Mouse (Mus musculus): ENCODE results near the gene Uchl5.

The Uchl5 gene

DNA sequence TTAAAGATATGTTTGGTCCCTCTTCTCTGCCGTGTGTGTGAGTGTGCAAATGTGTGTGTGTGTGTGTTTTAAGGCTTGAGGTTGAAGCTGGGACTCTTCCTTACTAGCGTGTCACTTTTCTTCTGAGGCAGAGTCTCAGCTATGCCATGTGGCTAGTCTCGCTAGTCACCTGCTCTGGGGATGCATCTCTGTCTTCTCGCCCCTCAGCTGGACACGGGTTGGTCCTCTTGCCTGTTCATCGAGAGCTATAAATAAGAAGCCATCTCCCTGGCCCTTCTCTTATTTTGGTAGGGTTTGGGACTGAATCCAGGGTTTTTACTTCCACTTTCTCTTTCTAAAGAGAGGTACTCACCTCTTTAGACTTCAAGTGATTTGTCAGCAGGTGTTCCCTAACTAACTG is 10.8 kb upstream of the Uchl5 start:
- DNase-seq (ENCODE audit: low read depth, low spot score): no peak
- no peaks in the 10 kb centered on the region for H3K27me3 ChIP-seq (ENCODE audit: control insufficient read depth, insufficient read depth, low read length, poor library complexity, severe bottlenecking)
- no peaks in the 10 kb centered on the region for H3K36me3 ChIP-seq (ENCODE audit: control insufficient read depth, insufficient read depth, low read length, poor library complexity, severe bottlenecking)

GRCm38 (mm10) chr1:143770444-143771109 is 6.5 kb upstream of the Uchl5 start:
- DNase-seq (ENCODE audit: low read depth, low spot score): no peak
- H3K27me3 ChIP-seq (ENCODE audit: control insufficient read depth, insufficient read depth, low read length, poor library complexity, severe bottlenecking): no peaks in the 10 kb centered on the region
- no peaks in the 10 kb centered on the region for H3K36me3 ChIP-seq (ENCODE audit: control insufficient read depth, insufficient read depth, low read length, poor library complexity, severe bottlenecking)

- Histone ChIP-seq H3K27me3 (ENCODE audit: control insufficient read depth, insufficient read depth, low read length, poor library complexity, severe bottlenecking) (no peaks in the 10 kb centered on the region), H3K36me3 (ENCODE audit: control insufficient read depth, insufficient read depth, low read length, poor library complexity, severe bottlenecking) (no peaks in the 10 kb centered on the region)
- DNase-seq (ENCODE audit: low read depth, low spot score): no peak
Measured at GRCm38 (mm10) chr1:143773082-143773481, 4.0 kb upstream of the Uchl5 start.

- Histone ChIP-seq H3K36me3 (ENCODE audit: control insufficient read depth, insufficient read depth, low read length, poor library complexity, severe bottlenecking) (no peaks in the 10 kb centered on the region), H3K27me3 (ENCODE audit: control insufficient read depth, insufficient read depth, low read length, poor library complexity, severe bottlenecking) (no peaks in the 10 kb centered on the region)
- no peak for DNase-seq (ENCODE audit: low read depth, low spot score)
Measured at GRCm38 (mm10) chr1:143773909-143774308, 3.2 kb upstream of the Uchl5 start.

DNA sequence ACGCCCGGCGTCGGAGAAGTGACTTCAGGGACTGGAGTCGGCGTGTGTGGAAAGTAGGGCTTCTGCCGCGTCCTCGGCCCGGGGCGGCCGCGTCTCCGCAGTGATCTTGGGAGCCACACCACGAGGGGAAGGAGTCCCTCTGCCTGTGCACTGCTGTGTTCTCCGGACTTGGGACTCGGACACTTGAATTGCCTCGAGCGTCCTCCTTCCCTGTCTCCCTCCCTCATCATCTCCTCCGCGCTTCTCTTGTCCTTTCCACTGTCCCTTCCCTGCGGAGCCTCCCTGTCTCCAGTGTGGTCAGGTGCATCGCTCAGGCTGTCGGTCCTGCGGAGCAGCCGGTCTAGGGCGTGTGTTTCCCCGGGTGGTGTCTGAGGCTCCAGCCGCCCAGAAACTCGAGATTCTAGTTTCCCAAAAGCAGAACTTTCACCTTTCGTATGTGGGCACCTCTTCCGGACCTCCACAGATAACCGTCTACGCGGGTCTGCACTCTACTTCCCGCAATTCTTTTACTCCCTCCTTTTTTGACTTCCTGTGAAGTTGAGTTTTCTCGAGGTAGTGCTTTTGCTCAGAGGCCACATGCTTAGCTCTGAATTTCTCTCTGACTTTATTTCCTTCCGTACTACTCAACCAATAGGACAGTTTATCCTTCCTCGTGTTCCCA is 616 bp downstream of the Uchl5 start:
- H3K27me3 ChIP-seq (ENCODE audit: control insufficient read depth, insufficient read depth, low read length, poor library complexity, severe bottlenecking): no peaks in the 10 kb centered on the region
- no peaks in the 10 kb centered on the region for H3K36me3 ChIP-seq (ENCODE audit: control insufficient read depth, insufficient read depth, low read length, poor library complexity, severe bottlenecking)
- DNase-seq (ENCODE audit: low read depth, low spot score): peak; percentile 58

- peak; percentile 71 for DNase-seq (ENCODE audit: low read depth, low spot score)
- H3K36me3 ChIP-seq (ENCODE audit: control insufficient read depth, insufficient read depth, low read length, poor library complexity, severe bottlenecking): peaks cover 4% of the 10 kb centered on the region; the same call in 1 of the 2 replicates
- no peaks in the 10 kb centered on the region for H3K27me3 ChIP-seq (ENCODE audit: control insufficient read depth, insufficient read depth, low read length, poor library complexity, severe bottlenecking)
Measured at GRCm38 (mm10) chr1:143788584-143789227, 11.6 kb downstream of the Uchl5 start.

DNA sequence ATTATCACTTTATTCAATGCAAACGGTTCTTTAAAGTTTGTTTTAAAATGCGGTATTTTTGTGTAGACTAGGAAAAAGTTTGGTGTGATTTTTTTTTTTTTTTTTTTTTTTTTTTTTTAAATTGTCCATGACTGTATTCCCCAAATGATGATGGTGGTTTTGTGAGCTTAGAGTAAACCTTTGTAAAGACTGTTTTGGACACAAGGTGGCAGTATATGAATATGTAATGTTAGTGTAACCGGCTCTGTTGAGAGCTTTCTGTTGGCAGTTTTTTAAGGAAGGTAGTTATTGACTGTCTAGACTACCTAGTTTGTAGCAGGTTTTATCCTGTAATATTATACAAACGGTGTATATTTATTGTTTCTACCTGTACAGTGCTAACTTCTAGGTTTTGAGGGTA is 26.5 kb downstream of the Uchl5 start:
- peak; percentile 84 for DNase-seq (ENCODE audit: low read depth, low spot score)
- peaks cover 4% of the 10 kb centered on the region; the same call in 1 of the 2 replicates for H3K36me3 ChIP-seq (ENCODE audit: control insufficient read depth, insufficient read depth, low read length, poor library complexity, severe bottlenecking)
- H3K27me3 ChIP-seq (ENCODE audit: control insufficient read depth, insufficient read depth, low read length, poor library complexity, severe bottlenecking): no peaks in the 10 kb centered on the region

DNA sequence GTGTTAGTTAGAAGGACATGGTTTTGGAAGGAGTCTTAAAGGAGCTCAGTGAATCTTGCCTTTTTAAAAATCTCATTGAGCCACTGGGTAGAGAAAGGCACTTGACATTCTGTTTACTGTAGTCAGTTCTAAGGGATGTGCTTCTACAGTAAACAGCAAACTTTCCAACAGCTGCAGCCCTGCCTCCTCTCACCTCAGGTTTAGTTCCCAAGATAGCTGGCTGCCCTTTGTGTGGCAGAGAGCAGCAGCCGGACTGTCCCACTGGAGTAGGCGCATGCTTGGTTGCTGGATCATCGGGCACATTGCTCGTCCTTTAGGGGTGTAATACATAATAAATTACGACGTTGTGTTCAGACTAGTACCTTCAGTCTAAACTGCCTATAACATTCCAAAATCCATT is 32.0 kb downstream of the Uchl5 start:
- DNase-seq (ENCODE audit: low read depth, low spot score): no peak
- no peaks in the 10 kb centered on the region for H3K27me3 ChIP-seq (ENCODE audit: control insufficient read depth, insufficient read depth, low read length, poor library complexity, severe bottlenecking)
- H3K36me3 ChIP-seq (ENCODE audit: control insufficient read depth, insufficient read depth, low read length, poor library complexity, severe bottlenecking): no peaks in the 10 kb centered on the region; the same call in 1 of the 2 replicates

GRCm38 (mm10) chr1:143813676-143814360 is 36.7 kb downstream of the Uchl5 start:
- H3K36me3 ChIP-seq (ENCODE audit: control insufficient read depth, insufficient read depth, low read length, poor library complexity, severe bottlenecking): no peaks in the 10 kb centered on the region
- peak; percentile 85 for DNase-seq (ENCODE audit: low read depth, low spot score)
- H3K27me3 ChIP-seq (ENCODE audit: control insufficient read depth, insufficient read depth, low read length, poor library complexity, severe bottlenecking): no peaks in the 10 kb centered on the region

- Histone ChIP-seq H3K36me3 (ENCODE audit: control insufficient read depth, insufficient read depth, low read length, poor library complexity, severe bottlenecking) (no peaks in the 10 kb centered on the region), H3K27me3 (ENCODE audit: control insufficient read depth, insufficient read depth, low read length, poor library complexity, severe bottlenecking) (no peaks in the 10 kb centered on the region)
- DNase-seq (ENCODE audit: low read depth, low spot score): no peak
Measured at GRCm38 (mm10) chr1:143820096-143820877, 43.2 kb downstream of the Uchl5 start.

GRCm38 (mm10) chr1:143822677-143823076 is 45.6 kb downstream of the Uchl5 start:
- H3K27me3 ChIP-seq (ENCODE audit: control insufficient read depth, insufficient read depth, low read length, poor library complexity, severe bottlenecking): no peaks in the 10 kb centered on the region
- no peaks in the 10 kb centered on the region for H3K36me3 ChIP-seq (ENCODE audit: control insufficient read depth, insufficient read depth, low read length, poor library complexity, severe bottlenecking)
- no peak for DNase-seq (ENCODE audit: low read depth, low spot score)

GRCm38 (mm10) chr1:143830713-143831112 is 53.6 kb downstream of the Uchl5 start:
- Histone ChIP-seq H3K27me3 (ENCODE audit: control insufficient read depth, insufficient read depth, low read length, poor library complexity, severe bottlenecking) (no peaks in the 10 kb centered on the region), H3K36me3 (ENCODE audit: control insufficient read depth, insufficient read depth, low read length, poor library complexity, severe bottlenecking) (no peaks in the 10 kb centered on the region)
- DNase-seq (ENCODE audit: low read depth, low spot score): no peak

GRCm38 (mm10) chr1:143836363-143837182 is 59.5 kb downstream of the Uchl5 start:
- Histone ChIP-seq H3K36me3 (ENCODE audit: control insufficient read depth, insufficient read depth, low read length, poor library complexity, severe bottlenecking) (no peaks in the 10 kb centered on the region), H3K27me3 (ENCODE audit: control insufficient read depth, insufficient read depth, low read length, poor library complexity, severe bottlenecking) (no peaks in the 10 kb centered on the region)
- no peak for DNase-seq (ENCODE audit: low read depth, low spot score)

DNA sequence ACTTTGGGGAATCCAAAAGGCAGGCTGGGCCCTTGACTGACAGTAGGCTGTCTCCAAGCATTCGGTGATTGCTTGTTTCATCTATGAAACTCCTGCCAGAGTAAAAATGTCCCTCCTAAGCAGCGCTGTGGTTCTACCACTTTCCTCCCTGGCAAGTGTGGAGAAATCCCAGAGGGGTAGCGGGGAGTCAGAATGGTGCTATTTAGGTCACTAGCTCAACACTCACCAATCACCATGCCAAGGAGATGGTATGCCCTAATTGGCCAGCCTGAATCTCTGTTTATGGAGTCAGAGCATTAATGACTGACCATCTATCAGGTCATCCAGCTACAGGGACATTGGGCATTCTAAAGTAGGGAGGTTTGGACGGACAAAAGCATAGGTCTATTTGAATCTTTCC is 60.6 kb downstream of the Uchl5 start:
- no peaks in the 10 kb centered on the region for H3K36me3 ChIP-seq (ENCODE audit: control insufficient read depth, insufficient read depth, low read length, poor library complexity, severe bottlenecking)
- no peaks in the 10 kb centered on the region for H3K27me3 ChIP-seq (ENCODE audit: control insufficient read depth, insufficient read depth, low read length, poor library complexity, severe bottlenecking)
- no peak for DNase-seq (ENCODE audit: low read depth, low spot score)

Measured in splenic B cell, adult 2 months (primary cell).